Mouse (Mus musculus) erythroblast, embryonic 14.5 days (primary cell): ENCODE results near the gene Fcer2a. TPM values are rescaled to one million over a fixed set of nuclear protein-coding genes. Genes with fewer than 3 reads are reported as not detected.

Source experiments
- H3K27me3 ChIP-seq: 2 replicates; pipeline ENCODE4 v1.6.1; 2012; ENCODE audit warnings: inconsistent platforms; ENCODE audit not compliant: control insufficient read depth
- H3K36me3 ChIP-seq: 2 replicates; pipeline ENCODE4 v1.6.1; 2012; ENCODE audit warnings: mild to moderate bottlenecking, inconsistent platforms; ENCODE audit not compliant: control insufficient read depth
- H3K4me1 ChIP-seq: 2 replicates; pipeline ENCODE4 v1.6.1; 2012; ENCODE audit warnings: inconsistent platforms; ENCODE audit not compliant: control insufficient read depth
- H3K4me3 ChIP-seq: replicated peaks from 2 replicates; pipeline ENCODE3; 2012; ENCODE audit warnings: moderate library complexity, mild to moderate bottlenecking, inconsistent platforms
- H3K9me3 ChIP-seq: 2 replicates; pipeline ENCODE4 v1.6.1; 2012; ENCODE audit warnings: low read length, inconsistent platforms, mixed read lengths; ENCODE audit not compliant: control insufficient read depth
- GATA1 ChIP-seq: IDR thresholded peaks from 2 replicates; pipeline ENCODE4 v1.6.1; 2012; ENCODE audit warnings: low read length, inconsistent platforms, mixed read lengths
- TAL1 ChIP-seq: IDR thresholded peaks from 3 replicates; pipeline ENCODE4 v1.6.1; 2012; ENCODE audit warnings: low read length, inconsistent platforms, mixed read lengths
- polyA plus RNA-seq: library from polyadenylated mRNA; stranded (reverse); fragments of >175 nt; gene quantifications from 2 replicates; pipeline ENCODE4 v1.2.3, GENCODE M21; 2012

The Fcer2a gene
- polyA plus RNA-seq, result not detected in 2 replicates

DNA sequence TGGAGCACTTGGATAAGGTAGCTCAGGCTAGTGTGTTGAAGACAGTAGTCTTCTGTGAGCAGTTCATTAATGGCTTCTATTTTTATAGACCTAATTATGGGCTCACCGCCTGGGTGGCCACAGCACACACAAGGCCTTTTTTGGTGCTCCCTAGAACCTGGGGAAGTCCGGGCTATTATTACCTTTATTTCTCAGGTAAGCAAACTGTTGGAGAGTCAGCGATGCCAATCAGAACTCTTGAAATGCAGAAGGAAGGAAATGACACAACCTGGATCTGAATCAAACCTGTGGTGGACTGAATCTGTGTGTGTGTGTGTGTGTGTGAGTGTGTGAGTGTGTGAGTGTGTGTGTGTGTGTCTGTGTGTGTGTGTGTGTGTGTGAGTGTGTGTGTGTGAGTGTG lies at the start of gene Fcer2a:
Gene Fcer2a, minus strand, starts transcription at position 55 of the 400 bp plus-strand sequence.
- Histone ChIP-seq H3K4me1 (no peaks in the 10 kb centered on the region), H3K9me3 (peaks cover 2% of the 10 kb centered on the region; the same call in 1 of the 2 replicates), H3K27me3 (no peaks in the 10 kb centered on the region), H3K4me3 (no peak within 1 kb of the TSS), H3K36me3 (no peaks in the 10 kb centered on the region)
- TF ChIP-seq GATA1, result no peak
- no peak for TF ChIP-seq TAL1

DNA sequence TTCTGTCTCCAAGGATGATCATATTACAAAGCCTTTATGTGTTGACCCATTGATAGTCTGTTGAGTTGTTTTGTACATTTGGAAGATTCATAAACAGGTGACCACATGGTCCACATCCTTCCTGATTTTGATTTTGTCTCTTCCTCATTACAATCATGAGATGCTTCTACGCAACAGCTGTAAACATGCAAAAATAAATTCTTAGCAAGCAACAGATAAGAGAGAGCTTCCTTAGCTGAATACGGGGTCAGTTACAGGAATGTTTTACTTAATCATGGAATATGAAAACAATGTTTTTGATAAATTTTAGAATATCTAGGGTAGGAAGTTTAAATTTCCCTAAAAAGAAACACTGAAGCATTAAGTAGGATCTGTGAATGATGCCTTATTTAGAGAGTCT lies 43.0 kb upstream of the Fcer2a start:
- no peaks in the 10 kb centered on the region for H3K9me3 ChIP-seq
- no peaks in the 10 kb centered on the region for H3K27me3 ChIP-seq
- H3K4me3 ChIP-seq, result no peak overlapping the region
- no peak for TF ChIP-seq TAL1
- TF ChIP-seq GATA1, result no peak
- peaks cover 27% of the 10 kb centered on the region for H3K4me1 ChIP-seq
- no peaks in the 10 kb centered on the region for H3K36me3 ChIP-seq

DNA sequence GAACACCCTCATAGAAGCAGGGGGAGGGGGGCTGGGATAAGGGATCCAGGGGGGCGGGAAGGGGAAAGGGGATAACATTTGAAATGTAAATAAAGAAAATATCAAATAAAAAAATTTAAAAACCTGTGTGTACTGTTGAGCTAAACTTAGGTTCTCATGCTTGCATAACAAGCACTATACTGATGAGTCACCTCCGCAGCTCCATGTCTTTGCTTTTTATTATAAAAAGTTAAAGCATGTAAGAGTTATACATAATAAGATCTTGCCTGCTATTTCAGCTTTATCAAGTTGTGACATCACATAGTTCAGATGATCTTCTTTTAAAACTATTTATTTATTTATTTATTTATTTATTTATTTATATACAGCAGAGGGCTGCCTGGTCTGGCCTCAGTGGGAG lies 41.6 kb upstream of the Fcer2a start:
- TF ChIP-seq TAL1 (no peak), GATA1 (no peak)
- H3K36me3 ChIP-seq, result no peaks in the 10 kb centered on the region
- no peaks in the 10 kb centered on the region for H3K27me3 ChIP-seq
- H3K9me3 ChIP-seq, result no peaks in the 10 kb centered on the region
- H3K4me1 ChIP-seq, result peaks cover 27% of the 10 kb centered on the region
- H3K4me3 ChIP-seq, result no peak overlapping the region

DNA sequence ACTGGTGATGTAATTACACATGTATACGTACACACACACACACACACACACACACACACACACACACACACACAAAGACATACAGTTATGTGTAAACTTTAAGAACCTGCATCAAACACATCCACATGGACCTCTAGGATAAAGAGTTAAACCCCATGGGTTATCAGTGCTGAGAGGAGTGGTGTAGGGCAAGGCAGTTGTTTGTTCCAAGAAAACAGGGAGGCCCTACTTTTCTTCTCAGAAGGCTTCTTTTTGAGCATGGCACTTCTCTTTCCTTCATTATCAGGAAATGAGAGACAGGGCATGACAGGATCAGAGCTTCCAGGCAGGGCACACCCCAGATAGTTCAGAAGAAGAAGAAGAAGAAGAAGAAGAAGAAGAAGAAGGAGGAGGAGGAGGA lies 40.1 kb upstream of the Fcer2a start:
- Histone ChIP-seq H3K36me3 (no peaks in the 10 kb centered on the region), H3K27me3 (no peaks in the 10 kb centered on the region), H3K9me3 (no peaks in the 10 kb centered on the region), H3K4me3 (no peak overlapping the region), H3K4me1 (peaks cover 26% of the 10 kb centered on the region)
- TF ChIP-seq TAL1 (no peak), GATA1 (no peak)

DNA sequence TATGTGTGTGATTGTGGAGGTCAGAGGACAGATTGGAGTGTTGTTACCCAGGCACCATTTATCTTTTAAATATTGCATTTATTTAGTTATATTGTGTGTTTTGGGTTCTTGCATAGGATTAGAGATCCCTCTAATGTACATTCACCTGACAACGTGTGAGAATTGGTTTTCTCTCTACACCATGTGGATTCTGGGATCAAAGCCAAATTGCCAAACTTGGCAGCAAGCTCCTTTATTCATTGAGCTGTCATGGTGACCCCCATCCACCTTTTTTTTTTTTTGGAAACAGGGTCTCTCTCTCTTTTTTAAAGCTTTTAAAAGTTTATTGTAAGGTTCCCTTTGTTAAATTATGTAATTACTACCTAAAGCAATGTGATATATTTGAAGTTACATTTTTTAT lies 27.1 kb upstream of the Fcer2a start:
- Histone ChIP-seq H3K4me1 (peaks cover 15% of the 10 kb centered on the region), H3K4me3 (no peak overlapping the region), H3K9me3 (no peaks in the 10 kb centered on the region), H3K27me3 (no peaks in the 10 kb centered on the region), H3K36me3 (no peaks in the 10 kb centered on the region)
- TF ChIP-seq TAL1 (no peak), GATA1 (no peak)

DNA sequence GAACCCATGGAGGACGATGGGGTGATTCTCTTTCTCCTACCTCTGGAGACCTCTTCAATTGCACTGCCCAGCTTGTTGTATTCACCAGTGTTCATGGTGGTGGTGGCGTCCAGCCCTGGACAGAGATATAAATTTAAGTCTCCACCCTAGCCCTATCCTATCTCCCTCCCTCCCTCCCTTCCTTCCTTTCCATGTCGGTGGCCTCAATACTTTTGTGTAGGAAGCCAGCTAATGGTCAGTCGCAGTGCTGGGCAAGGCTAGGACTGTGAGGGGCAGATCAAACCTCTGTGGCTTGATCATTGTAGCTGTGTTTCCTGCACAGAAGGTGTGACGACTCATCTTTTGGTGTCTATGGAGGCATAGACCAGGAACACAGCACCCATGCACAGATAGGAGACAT lies 26.6 kb upstream of the Fcer2a start, which contains the start of gene Clec4g:
Gene Clec4g, minus strand, starts transcription at position 101 of the 400 bp plus-strand sequence.
- Histone ChIP-seq H3K4me3 (no peak within 1 kb of the TSS), H3K36me3 (no peaks in the 10 kb centered on the region), H3K27me3 (no peaks in the 10 kb centered on the region), H3K4me1 (peaks cover 15% of the 10 kb centered on the region), H3K9me3 (no peaks in the 10 kb centered on the region)
- TF ChIP-seq TAL1 (no peak), GATA1 (no peak)

DNA sequence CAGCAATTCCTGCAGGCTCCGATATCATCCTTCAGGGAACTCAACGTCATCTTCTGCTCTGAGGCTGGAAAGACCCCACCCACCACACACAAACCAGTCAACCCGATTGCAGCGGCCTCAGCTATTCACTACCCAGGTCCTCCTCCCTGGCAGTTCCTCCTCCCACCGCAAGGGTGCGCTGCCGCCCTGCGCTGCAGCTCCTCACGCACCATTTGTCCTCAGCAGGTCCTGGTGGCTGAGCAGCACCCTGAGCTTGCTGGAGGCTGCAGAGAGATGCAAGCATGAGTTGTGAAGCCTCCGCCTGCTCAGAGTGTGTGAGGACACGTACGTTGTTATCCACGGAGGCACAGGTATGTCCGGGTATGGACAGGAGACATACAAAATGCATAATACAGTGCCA lies 24.6 kb upstream of the Fcer2a start:
- H3K9me3 ChIP-seq, result no peaks in the 10 kb centered on the region
- TF ChIP-seq GATA1, result no peak
- TF ChIP-seq TAL1, result no peak
- H3K27me3 ChIP-seq, result no peaks in the 10 kb centered on the region
- H3K4me1 ChIP-seq, result peaks cover 8% of the 10 kb centered on the region
- H3K36me3 ChIP-seq, result no peaks in the 10 kb centered on the region
- H3K4me3 ChIP-seq, result no peak overlapping the region

DNA sequence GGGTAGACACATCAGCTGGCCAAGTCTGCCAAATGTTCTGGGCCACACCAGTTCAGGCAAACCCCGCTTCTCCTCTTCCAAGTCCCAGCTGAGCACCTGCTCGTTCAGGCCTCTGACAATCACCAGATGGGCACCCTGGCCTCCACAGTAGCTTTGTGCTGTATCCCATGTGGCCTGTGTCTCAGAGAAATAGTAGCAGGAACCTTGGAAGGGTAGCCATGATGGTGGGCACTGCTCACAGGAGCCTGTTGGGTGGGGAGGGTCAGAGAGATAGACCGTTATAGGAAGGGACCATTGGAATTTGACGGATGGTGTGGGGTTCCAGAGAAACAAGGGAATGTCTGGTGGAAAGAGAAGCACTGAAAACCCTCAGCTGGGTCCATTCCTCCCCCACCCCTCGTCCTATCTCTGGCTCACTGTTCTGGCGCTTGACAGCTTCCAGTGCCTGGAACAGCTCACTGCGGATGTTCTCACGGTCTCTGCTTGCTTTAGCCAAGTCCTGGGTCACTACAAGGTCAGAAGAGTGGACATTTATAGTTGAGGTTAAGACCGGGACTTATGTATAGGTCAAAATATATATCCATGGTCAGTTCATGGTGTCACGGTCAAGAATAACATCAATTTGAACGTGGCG lies 23.5 kb upstream of the Fcer2a start:
- Histone ChIP-seq H3K4me3 (no peak overlapping the region), H3K36me3 (no peaks in the 10 kb centered on the region), H3K27me3 (no peaks in the 10 kb centered on the region), H3K9me3 (no peaks in the 10 kb centered on the region), H3K4me1 (peaks cover 6% of the 10 kb centered on the region)
- no peak for TF ChIP-seq TAL1
- no peak for TF ChIP-seq GATA1

DNA sequence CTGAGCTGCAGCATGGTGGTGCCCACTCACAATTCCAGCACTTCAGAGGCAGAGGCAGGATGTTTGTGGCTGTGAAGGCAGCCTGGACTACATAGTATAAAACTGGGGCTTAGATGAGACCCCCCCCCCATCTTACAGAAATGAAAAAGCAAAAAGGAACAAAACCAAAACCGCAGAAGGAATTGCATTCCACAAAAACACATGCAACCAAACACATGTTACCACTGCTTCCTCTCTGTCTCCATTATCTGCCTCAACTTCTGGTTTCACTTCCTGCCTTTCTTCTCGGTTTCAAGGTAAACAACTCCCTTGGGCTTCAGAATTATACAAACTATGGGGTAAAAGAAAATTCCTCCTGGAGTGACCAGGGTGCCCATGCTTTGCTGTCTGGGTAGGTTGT lies 17.7 kb upstream of the Fcer2a start:
- H3K36me3 ChIP-seq, result no peaks in the 10 kb centered on the region
- TF ChIP-seq GATA1 (no peak), TAL1 (no peak)
- no peaks in the 10 kb centered on the region for H3K4me1 ChIP-seq
- no peaks in the 10 kb centered on the region; the same call in 1 of the 2 replicates for H3K27me3 ChIP-seq
- H3K4me3 ChIP-seq, result no peak overlapping the region
- no peaks in the 10 kb centered on the region for H3K9me3 ChIP-seq

DNA sequence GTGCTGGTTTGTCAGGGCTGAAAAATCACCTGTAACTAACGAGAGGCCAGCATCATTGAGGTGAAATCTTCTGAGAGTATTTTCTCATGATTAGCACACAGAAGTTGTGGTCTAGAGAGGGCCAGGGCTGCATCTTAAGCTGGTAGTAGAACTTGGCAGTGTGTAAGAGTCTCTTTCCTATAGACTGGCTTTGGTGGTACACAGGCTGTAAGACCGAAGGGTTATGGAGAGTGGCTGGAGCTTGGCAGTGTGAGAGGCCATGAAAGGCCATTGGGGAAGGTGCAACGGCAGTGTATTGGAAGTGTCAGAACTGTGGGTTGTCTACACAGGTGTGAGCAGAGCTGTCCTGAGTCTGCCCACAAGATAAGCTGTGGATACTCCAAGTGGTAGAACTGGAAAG lies 16.3 kb upstream of the Fcer2a start:
- Histone ChIP-seq H3K27me3 (no peaks in the 10 kb centered on the region; the same call in 1 of the 2 replicates), H3K4me3 (no peak overlapping the region), H3K36me3 (no peaks in the 10 kb centered on the region), H3K9me3 (no peaks in the 10 kb centered on the region), H3K4me1 (no peaks in the 10 kb centered on the region)
- no peak for TF ChIP-seq TAL1
- no peak for TF ChIP-seq GATA1
